Mouse (Mus musculus) stomach, postnatal 0 days (tissue): ENCODE measurements around the gene Dnajc4. TPM values are rescaled to one million over a fixed set of nuclear protein-coding genes. Genes with fewer than 3 reads are reported as not detected.

Experiments
- ATAC-seq: fragments of 200-750 bp; cut with Nextera tagmentation; 2 replicates; pipeline ENCODE4 v1.8.0; 2017; ENCODE audit not compliant: low FRiP score, low TSS enrichment
- DNase-seq: peaks from one replicate; pipeline ENCODE4 v3.0.0-alpha.2; 2016; ENCODE audit warnings: low spot score
- H3K27ac ChIP-seq: fragments of 300-500 bp; sonication (generic); replicated peaks from 2 replicates; pipeline ENCODE4 v1.5.1; 2014; ENCODE audit warnings: mild to moderate bottlenecking, control low read depth
- H3K27me3 ChIP-seq: fragments of 300-500 bp; sonication (generic); 2 replicates; pipeline ENCODE4 v1.6.1; 2014; ENCODE audit warnings: low read length; ENCODE audit not compliant: control insufficient read depth, insufficient read depth
- H3K36me3 ChIP-seq: fragments of 300-500 bp; sonication (generic); 2 replicates; pipeline ENCODE4 v1.6.1; 2014; ENCODE audit warnings: low read length, mixed read lengths; ENCODE audit not compliant: control insufficient read depth, insufficient read depth
- H3K4me1 ChIP-seq: fragments of 300-500 bp; sonication (generic); replicated peaks from 2 replicates; pipeline ENCODE4 v1.6.1; 2014; ENCODE audit warnings: antibody characterized with exemption; ENCODE audit not compliant: control insufficient read depth, insufficient read depth
- H3K4me2 ChIP-seq: fragments of 300-500 bp; sonication (generic); replicated peaks from 2 replicates; pipeline ENCODE4 v1.6.1; 2014; ENCODE audit warnings: low read depth, mild to moderate bottlenecking, control low read depth, moderate library complexity
- H3K4me3 ChIP-seq: fragments of 300-500 bp; sonication (generic); 2 replicates; pipeline ENCODE4 v1.5.1; 2014; ENCODE audit warnings: low read depth, low read length, control low read depth
- H3K9ac ChIP-seq: fragments of 300-500 bp; sonication (generic); 2 replicates; pipeline ENCODE4 v1.6.1; 2014; ENCODE audit warnings: mild to moderate bottlenecking, low read length, control low read depth, mixed read lengths
- H3K9me3 ChIP-seq: fragments of 300-500 bp; sonication (generic); 2 replicates; pipeline ENCODE4 v1.6.1; 2016; ENCODE audit warnings: low read length; ENCODE audit not compliant: control insufficient read depth
- CTCF ChIP-seq: IDR thresholded peaks from 2 replicates; pipeline ENCODE4 v1.5.1; 2016; ENCODE audit warnings: antibody characterized with exemption, low read depth, mild to moderate bottlenecking, moderate library complexity
- EP300 ChIP-seq: optimal IDR thresholded peaks from 2 replicates; pipeline ENCODE3; 2016; ENCODE audit warnings: antibody characterized with exemption
- WGBS: fragments of 180-500 bp; shearing (Covaris S2); extraction: QIAGEN DNeasy Blood & Tissue Kit; methylation state at CpG from one replicate; pipeline ENCODE4 v1.1.7; 2014; 5-methylcytosine and 5-hydroxymethylcytosine counted together
- polyA plus RNA-seq: library from polyadenylated mRNA; unstranded; fragments of >200 nt; fragmentation: Nextera tagmentation; extraction: Ambion mirVana; gene quantifications from 2 replicates; pipeline ENCODE4 v1.2.1, GENCODE M21; 2015

Dnajc4 gene
- polyA plus RNA-seq, 1 experiment from 2014 or later, result 33.0 TPM

DNA sequence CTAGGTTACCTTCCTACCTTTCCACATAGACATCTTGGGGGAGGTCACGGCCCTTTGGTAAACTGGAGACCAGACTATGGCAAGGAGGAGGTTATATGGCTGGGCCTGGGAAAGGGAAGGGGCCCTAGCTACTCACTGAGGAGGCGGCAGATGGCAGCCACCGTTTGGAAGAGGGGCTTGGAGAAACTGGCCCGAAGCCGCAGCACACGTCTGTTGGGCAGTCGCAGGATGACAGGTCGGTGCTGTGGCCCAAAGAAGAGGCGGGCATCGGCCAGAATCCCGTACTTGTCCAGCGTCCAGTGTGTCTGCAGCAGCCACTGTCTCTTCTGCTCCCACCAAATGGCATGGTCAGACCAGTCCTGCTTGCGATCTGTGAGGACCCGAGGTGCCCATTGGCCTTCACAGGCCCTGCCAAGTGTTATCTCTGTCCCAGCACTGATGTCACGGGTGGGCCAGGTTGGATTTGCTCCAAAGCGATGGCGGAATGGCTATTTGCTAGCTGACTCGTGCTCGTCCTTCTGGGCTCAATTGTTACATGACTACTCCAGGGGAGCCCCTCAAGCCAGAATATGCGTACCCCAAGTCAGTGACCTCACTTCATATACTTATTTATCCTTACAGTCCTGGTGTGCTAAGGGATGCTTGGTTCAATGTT lies 22.2 kb upstream of the Dnajc4 start:
- Histone ChIP-seq H3K4me3 (no peak overlapping the region), H3K4me1 (no peaks in the 10 kb centered on the region)
- TF ChIP-seq EP300, result no peak
- no peak for TF ChIP-seq CTCF

DNA sequence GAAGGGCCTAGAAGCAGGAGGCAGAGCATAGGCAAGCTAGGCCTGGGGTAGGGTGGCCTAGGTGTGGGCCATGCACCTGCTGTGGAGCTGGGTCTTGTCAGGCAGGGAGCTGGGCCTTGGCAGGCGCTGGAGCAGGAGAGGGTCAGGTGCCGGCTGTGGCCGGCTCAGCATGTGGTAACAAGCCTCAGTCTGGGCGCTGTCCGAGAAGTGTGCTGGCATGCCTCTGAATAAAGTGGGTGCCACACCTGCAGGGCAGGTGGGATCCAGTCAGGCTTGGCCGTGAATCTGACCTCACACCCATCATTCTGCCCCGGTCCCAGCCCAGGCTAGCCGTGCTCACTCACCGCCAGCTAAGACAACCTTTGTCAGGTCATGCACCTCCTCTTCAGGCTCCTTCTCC lies 21.6 kb upstream of the Dnajc4 start:
- DNase-seq (no peak), ATAC-seq (0 out of 2 replicates have a peak, but pooled peaks have one; percentile 30)
- H3K27me3 ChIP-seq, result no peaks in the 10 kb centered on the region
- H3K9me3 ChIP-seq, result no peaks in the 10 kb centered on the region
- no peaks in the 10 kb centered on the region for H3K4me1 ChIP-seq
- no peak overlapping the region for H3K27ac ChIP-seq
- no peak overlapping the region for H3K9ac ChIP-seq
- TF ChIP-seq EP300 (no peak), CTCF (no peak)
- no peak overlapping the region for H3K4me2 ChIP-seq
- H3K36me3 ChIP-seq, result no peaks in the 10 kb centered on the region; the same call in 1 of the 2 replicates
- no peak overlapping the region for H3K4me3 ChIP-seq
- 78% methylated on average over 9 of the region's 9 CpGs for WGBS

More for the DNA sequence above, 22.2 kb upstream of the Dnajc4 start:
- DNase-seq, result no peak
- H3K4me2 ChIP-seq, result no peak overlapping the region
- no peak for ATAC-seq
- no peaks in the 10 kb centered on the region for H3K27me3 ChIP-seq
- H3K9ac ChIP-seq, result no peak overlapping the region
- no peaks in the 10 kb centered on the region for H3K9me3 ChIP-seq
- no peak overlapping the region for H3K27ac ChIP-seq
- H3K36me3 ChIP-seq, result no peaks in the 10 kb centered on the region; the same call in 1 of the 2 replicates
- 92% methylated on average over 20 of the region's 20 CpGs for WGBS

- no peaks in the 10 kb centered on the region; the same call in 1 of the 2 replicates for H3K36me3 ChIP-seq
- H3K27me3 ChIP-seq, result no peaks in the 10 kb centered on the region
- DNase-seq (no peak), ATAC-seq (no peak)
- no peak overlapping the region for H3K27ac ChIP-seq
- 72% methylated on average over 4 of the region's 4 CpGs for WGBS
- H3K4me2 ChIP-seq, result no peak overlapping the region
- H3K9me3 ChIP-seq, result no peaks in the 10 kb centered on the region
- no peak for TF ChIP-seq CTCF
- no peak for TF ChIP-seq EP300
- no peak overlapping the region for H3K9ac ChIP-seq
- H3K4me1 ChIP-seq, result no peaks in the 10 kb centered on the region
- H3K4me3 ChIP-seq, result no peak overlapping the region
These were observed 20.1 kb upstream of the Dnajc4 start for GRCm38 (mm10) chr19:7012426-7012825.

GRCm38 (mm10) chr19:7006892-7007593 lies 14.7 kb upstream of the Dnajc4 start:
- Histone ChIP-seq H3K27ac (peak overlapping the region; percentile 86), H3K36me3 (no peaks in the 10 kb centered on the region), H3K4me3 (no peak overlapping the region), H3K9me3 (no peaks in the 10 kb centered on the region), H3K27me3 (no peaks in the 10 kb centered on the region), H3K4me2 (no peak overlapping the region), H3K9ac (no peak overlapping the region), H3K4me1 (no peaks in the 10 kb centered on the region)
- 58% methylated on average over 8 of the region's 9 CpGs for WGBS
- peak; percentile 62; the same call in 1 of the 2 replicates for ATAC-seq
- DNase-seq, result peak; percentile 13
- TF ChIP-seq CTCF (no peak), EP300 (no peak)

DNA sequence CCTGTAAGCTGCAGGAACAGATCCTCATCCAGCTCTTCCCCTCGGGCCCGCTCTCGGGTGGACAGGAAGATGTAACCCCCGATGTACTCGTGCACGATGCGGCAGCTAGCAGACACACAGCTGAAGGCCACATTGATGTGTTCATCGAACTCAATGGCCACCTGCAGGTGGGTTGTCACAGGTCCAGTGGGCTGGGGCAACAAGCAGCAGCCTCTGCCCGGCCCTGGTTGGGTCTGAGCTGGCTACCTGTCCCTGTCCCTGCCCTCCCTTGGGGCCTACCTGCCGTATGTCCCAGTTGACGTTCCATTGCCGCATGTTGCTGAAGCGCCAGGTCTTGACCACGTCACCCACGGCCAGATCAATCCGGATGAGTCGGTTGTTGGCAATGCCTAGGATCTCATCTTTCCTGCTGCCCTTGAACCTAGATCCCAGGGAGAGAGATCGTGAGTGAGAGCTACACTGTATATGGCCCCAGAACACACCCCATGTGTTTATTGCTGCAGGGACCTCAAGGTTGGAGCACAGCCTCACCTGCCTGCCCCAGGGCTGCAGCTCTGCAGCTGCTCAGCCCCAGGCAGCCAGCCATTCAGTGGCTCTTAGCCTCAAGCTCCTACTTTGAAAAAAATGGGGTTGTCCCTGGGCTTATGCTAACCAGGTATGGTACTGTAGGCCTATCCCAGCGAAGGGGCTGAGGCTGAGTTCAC lies 7.1 kb upstream of the Dnajc4 start:
- ATAC-seq (peak; percentile 36; the same call in 1 of the 2 replicates), DNase-seq (peak; percentile 47)
- Histone ChIP-seq H3K4me2 (no peak overlapping the region), H3K9ac (no peak overlapping the region), H3K4me3 (no peak overlapping the region), H3K9me3 (no peaks in the 10 kb centered on the region), H3K27me3 (no peaks in the 10 kb centered on the region), H3K27ac (no peak overlapping the region), H3K4me1 (peaks cover 7% of the 10 kb centered on the region), H3K36me3 (0 out of 2 replicates have a peak, but pooled peaks cover 4% of the 10 kb centered on the region)
- no peak for TF ChIP-seq EP300
- no peak for TF ChIP-seq CTCF
- WGBS, result 95% methylated on average over 19 of the region's 19 CpGs
